Mouse (Mus musculus) limb, embryonic 12.5 days (tissue): ENCODE data around the gene Wfdc18. TPM values are rescaled to one million over a fixed set of nuclear protein-coding genes. Genes with fewer than 3 reads are reported as not detected.

Source experiments
- ATAC-seq: fragments of 200-750 bp; cut with Nextera tagmentation; 2 replicates; pipeline ENCODE4 v1.8.0; 2017; ENCODE audit warnings: low read depth, moderate TSS enrichment; ENCODE audit not compliant: insufficient number of reproducible peaks, insufficient read depth, low FRiP score, low TSS enrichment
- H3K27ac ChIP-seq: fragments of 300-500 bp; sonication (generic); 2 replicates; pipeline ENCODE4 v1.5.1; 2016; ENCODE audit warnings: mild to moderate bottlenecking, moderate library complexity
- H3K27me3 ChIP-seq: fragments of 300-500 bp; sonication (generic); 2 replicates; pipeline ENCODE4 v1.6.1; 2016; ENCODE audit warnings: mild to moderate bottlenecking, moderate library complexity
- H3K36me3 ChIP-seq: fragments of 300-500 bp; sonication (generic); 2 replicates; pipeline ENCODE4 v1.6.1; 2016; ENCODE audit warnings: mild to moderate bottlenecking, moderate library complexity
- H3K4me1 ChIP-seq: fragments of 300-500 bp; sonication (generic); replicated peaks from 2 replicates; pipeline ENCODE4 v1.6.1; 2016
- H3K4me2 ChIP-seq: fragments of 300-500 bp; sonication (generic); 2 replicates; pipeline ENCODE4 v1.6.1; 2016; ENCODE audit warnings: mild to moderate bottlenecking, moderate library complexity
- H3K4me3 ChIP-seq: fragments of 300-500 bp; sonication (generic); replicated peaks from 2 replicates; pipeline ENCODE4 v1.5.1; 2016; ENCODE audit warnings: mild to moderate bottlenecking
- H3K9ac ChIP-seq: fragments of 300-500 bp; sonication (generic); replicated peaks from 2 replicates; pipeline ENCODE4 v1.6.1; 2016; ENCODE audit warnings: mild to moderate bottlenecking, moderate library complexity
- H3K9me3 ChIP-seq: fragments of 300-500 bp; sonication (generic); 2 replicates; pipeline ENCODE4 v1.6.1; 2016; ENCODE audit warnings: mild to moderate bottlenecking, moderate library complexity
- WGBS: fragments of 180-500 bp; shearing (Covaris S2); methylation state at CpG from one replicate; pipeline ENCODE4 v1.1.7; 2016; 5-methylcytosine and 5-hydroxymethylcytosine counted together
- polyA plus RNA-seq: library from polyadenylated mRNA; unstranded; fragments of >200 nt; fragmentation: Nextera tagmentation; extraction: Ambion mirVana; gene quantifications from 2 replicates; pipeline ENCODE4 v1.2.1, GENCODE M21; 2016

Wfdc18 gene
- polyA plus RNA-seq, 1 experiment from 2014 or later, result not detected

GRCm38 (mm10) chr11:83720766-83721165 lies 12.0 kb downstream of the Wfdc18 start:
- no peak overlapping the region for H3K4me3 ChIP-seq
- no peak for ATAC-seq
- no peaks in the 10 kb centered on the region for H3K9me3 ChIP-seq
- H3K27ac ChIP-seq, result no peak overlapping the region
- no peak overlapping the region for H3K4me2 ChIP-seq
- no peak overlapping the region for H3K9ac ChIP-seq
- H3K36me3 ChIP-seq, result no peaks in the 10 kb centered on the region
- no peaks in the 10 kb centered on the region for H3K27me3 ChIP-seq
- no peaks in the 10 kb centered on the region for H3K4me1 ChIP-seq

- Histone ChIP-seq H3K27ac (no peak overlapping the region), H3K36me3 (no peaks in the 10 kb centered on the region), H3K27me3 (no peaks in the 10 kb centered on the region), H3K9ac (no peak overlapping the region), H3K4me1 (no peaks in the 10 kb centered on the region), H3K4me3 (no peak overlapping the region), H3K9me3 (no peaks in the 10 kb centered on the region), H3K4me2 (no peak overlapping the region)
- 67% methylated on average over 3 of the region's 3 CpGs for WGBS
- ATAC-seq, result no peak
Observed at GRCm38 (mm10) chr11:83728757-83729432, 20.1 kb downstream of the Wfdc18 start.

GRCm38 (mm10) chr11:83731116-83731515 lies 22.3 kb downstream of the Wfdc18 start:
- H3K4me2 ChIP-seq, result no peak overlapping the region
- no peaks in the 10 kb centered on the region for H3K9me3 ChIP-seq
- H3K36me3 ChIP-seq, result no peaks in the 10 kb centered on the region
- WGBS, result 91% methylated on average over 1 of the region's 1 CpGs
- no peak overlapping the region for H3K27ac ChIP-seq
- H3K4me3 ChIP-seq, result no peak overlapping the region
- no peak for ATAC-seq
- H3K4me1 ChIP-seq, result no peaks in the 10 kb centered on the region
- H3K9ac ChIP-seq, result no peak overlapping the region
- H3K27me3 ChIP-seq, result no peaks in the 10 kb centered on the region

- Histone ChIP-seq H3K27ac (no peak overlapping the region), H3K4me1 (no peaks in the 10 kb centered on the region)
- WGBS, result 80% methylated on average over 5 of the region's 5 CpGs
Observed at GRCm38 (mm10) chr11:83733071-83733640, 24.3 kb downstream of the Wfdc18 start.

GRCm38 (mm10) chr11:83734215-83734614 lies 25.4 kb downstream of the Wfdc18 start:
- no peak for ATAC-seq
- no peak overlapping the region for H3K4me2 ChIP-seq
- no peak overlapping the region for H3K4me3 ChIP-seq
- no peaks in the 10 kb centered on the region for H3K9me3 ChIP-seq
- no peaks in the 10 kb centered on the region for H3K27me3 ChIP-seq
- H3K9ac ChIP-seq, result no peak overlapping the region
- H3K4me1 ChIP-seq, result no peaks in the 10 kb centered on the region
- no peaks in the 10 kb centered on the region for H3K36me3 ChIP-seq
- H3K27ac ChIP-seq, result no peak overlapping the region
- 77% methylated on average over 1 of the region's 1 CpGs for WGBS

More at GRCm38 (mm10) chr11:83733071-83733640, 24.3 kb downstream of the Wfdc18 start:
- Histone ChIP-seq H3K9ac (no peak overlapping the region), H3K9me3 (no peaks in the 10 kb centered on the region), H3K27me3 (no peaks in the 10 kb centered on the region), H3K4me3 (no peak overlapping the region), H3K4me2 (no peak overlapping the region), H3K36me3 (no peaks in the 10 kb centered on the region)
- no peak for ATAC-seq

- H3K4me2 ChIP-seq, result no peak overlapping the region
- H3K4me3 ChIP-seq, result no peak overlapping the region
- H3K9ac ChIP-seq, result no peak overlapping the region
- WGBS, result 75% methylated on average over 2 of the region's 2 CpGs
- peaks cover 7% of the 10 kb centered on the region for H3K27me3 ChIP-seq
- H3K27ac ChIP-seq, result no peak overlapping the region
- no peaks in the 10 kb centered on the region for H3K9me3 ChIP-seq
- H3K36me3 ChIP-seq, result no peaks in the 10 kb centered on the region
- ATAC-seq, result no peak
- H3K4me1 ChIP-seq, result no peaks in the 10 kb centered on the region
Observed at GRCm38 (mm10) chr11:83735881-83736280, 27.1 kb downstream of the Wfdc18 start.

GRCm38 (mm10) chr11:83737109-83737558 lies 28.3 kb downstream of the Wfdc18 start:
- Histone ChIP-seq H3K9ac (no peak overlapping the region), H3K4me2 (no peak overlapping the region), H3K9me3 (no peaks in the 10 kb centered on the region), H3K4me3 (no peak overlapping the region), H3K4me1 (no peaks in the 10 kb centered on the region), H3K27me3 (peaks cover 10% of the 10 kb centered on the region), H3K27ac (no peak overlapping the region), H3K36me3 (no peaks in the 10 kb centered on the region)
- no peak for ATAC-seq
- 85% methylated on average over 3 of the region's 3 CpGs for WGBS

- H3K4me2 ChIP-seq, result no peak overlapping the region
- H3K9me3 ChIP-seq, result no peaks in the 10 kb centered on the region
- 22% methylated on average over 5 of the region's 5 CpGs for WGBS
- H3K27me3 ChIP-seq, result peaks cover 10% of the 10 kb centered on the region
- no peak for ATAC-seq
- no peaks in the 10 kb centered on the region for H3K4me1 ChIP-seq
- H3K36me3 ChIP-seq, result no peaks in the 10 kb centered on the region
- no peak overlapping the region for H3K9ac ChIP-seq
- H3K4me3 ChIP-seq, result no peak overlapping the region
- no peak overlapping the region for H3K27ac ChIP-seq
Observed at GRCm38 (mm10) chr11:83739241-83739640, 30.4 kb downstream of the Wfdc18 start.

GRCm38 (mm10) chr11:83740443-83740991 lies 31.7 kb downstream of the Wfdc18 start:
- ATAC-seq, result no peak
- Histone ChIP-seq H3K36me3 (no peaks in the 10 kb centered on the region), H3K9me3 (no peaks in the 10 kb centered on the region), H3K9ac (no peak overlapping the region), H3K4me3 (no peak overlapping the region), H3K27ac (no peak overlapping the region), H3K4me2 (no peak overlapping the region), H3K27me3 (peaks cover 13% of the 10 kb centered on the region), H3K4me1 (no peaks in the 10 kb centered on the region)
- 77% methylated on average over 4 of the region's 4 CpGs for WGBS

GRCm38 (mm10) chr11:83741841-83742240 lies 33.0 kb downstream of the Wfdc18 start:
- H3K4me1 ChIP-seq, result no peaks in the 10 kb centered on the region
- ATAC-seq, result no peak
- H3K27ac ChIP-seq, result no peak overlapping the region
- no peak overlapping the region for H3K4me2 ChIP-seq
- no peak overlapping the region for H3K9ac ChIP-seq
- WGBS, result 77% methylated on average over 5 of the region's 5 CpGs
- no peaks in the 10 kb centered on the region for H3K9me3 ChIP-seq
- H3K27me3 ChIP-seq, result peaks cover 23% of the 10 kb centered on the region
- no peaks in the 10 kb centered on the region for H3K36me3 ChIP-seq
- no peak overlapping the region for H3K4me3 ChIP-seq

- H3K27me3 ChIP-seq, result peaks cover 32% of the 10 kb centered on the region
- H3K27ac ChIP-seq, result no peak overlapping the region
- no peak overlapping the region for H3K4me2 ChIP-seq
- no peak overlapping the region for H3K4me3 ChIP-seq
- 67% methylated on average over 9 of the region's 9 CpGs for WGBS
- no peaks in the 10 kb centered on the region for H3K9me3 ChIP-seq
- ATAC-seq, result no peak
- no peaks in the 10 kb centered on the region for H3K36me3 ChIP-seq
- no peaks in the 10 kb centered on the region for H3K4me1 ChIP-seq
- no peak overlapping the region for H3K9ac ChIP-seq
Observed at GRCm38 (mm10) chr11:83742731-83743355, 34.0 kb downstream of the Wfdc18 start.
